Mouse (Mus musculus): ENCODE data around the gene Cpa4. TPM values are rescaled to one million over a fixed set of nuclear protein-coding genes. Genes with fewer than 3 reads are reported as not detected.

Cpa4 gene
- polyA plus RNA-seq, 1 experiment from 2014 or later: 0.14 TPM

GRCm38 (mm10) chr6:30617020-30617958, 49.1 kb downstream of the Cpa4 start:
- no peaks in the 10 kb centered on the region for H3K36me3 ChIP-seq (ENCODE audit: insufficient read depth)
- H3K9me3 ChIP-seq (ENCODE audit: low read depth, low read length): no peaks in the 10 kb centered on the region
- H3K4me2 ChIP-seq: peak overlapping the region; percentile 44
- DNase-seq (no peak), ATAC-seq (ENCODE audit: insufficient read depth) (0 out of 2 replicates have a peak, but pooled peaks have one; percentile 2)
- H3K4me1 ChIP-seq (ENCODE audit: insufficient read depth): peaks cover 27% of the 10 kb centered on the region
- 0 out of 2 replicates have a peak overlapping the region, but pooled peaks have one; percentile 3 for H3K4me3 ChIP-seq (ENCODE audit: low read depth, low read length)
- peak overlapping the region; percentile 24 for H3K9ac ChIP-seq
- WGBS: 14% methylated on average over 13 of the region's 13 CpGs
- H3K27ac ChIP-seq (ENCODE audit: low read depth): peak overlapping the region; percentile 33; the same call in 1 of the 2 replicates
- no peaks in the 10 kb centered on the region for H3K27me3 ChIP-seq (ENCODE audit: insufficient read depth, low read length)
- no peak for TF ChIP-seq CTCF (IDR thresholded peaks at IDR 0.05; ENCODE audit: low read depth)

GRCm38 (mm10) chr6:30617959-30618590, 49.9 kb downstream of the Cpa4 start:
- no peaks in the 10 kb centered on the region for H3K9me3 ChIP-seq (ENCODE audit: low read depth, low read length)
- H3K27me3 ChIP-seq (ENCODE audit: insufficient read depth, low read length): no peaks in the 10 kb centered on the region
- peak; percentile 40; the same call in 1 of the 2 replicates for TF ChIP-seq CTCF (IDR thresholded peaks at IDR 0.05; ENCODE audit: low read depth)
- 0 out of 2 replicates have a peak overlapping the region, but pooled peaks have one; percentile 27 for H3K9ac ChIP-seq
- H3K27ac ChIP-seq (ENCODE audit: low read depth): 0 out of 2 replicates have a peak overlapping the region, but pooled peaks have one; percentile 25
- ATAC-seq (ENCODE audit: insufficient read depth): peak; percentile 41
- H3K4me1 ChIP-seq (ENCODE audit: insufficient read depth): peaks cover 27% of the 10 kb centered on the region
- DNase-seq: peak; percentile 53
- H3K4me2 ChIP-seq: peak overlapping the region; percentile 44
- 0 out of 2 replicates have a peak overlapping the region, but pooled peaks have one; percentile 3 for H3K4me3 ChIP-seq (ENCODE audit: low read depth, low read length)
- WGBS: 13% methylated on average over 18 of the region's 18 CpGs
- no peaks in the 10 kb centered on the region for H3K36me3 ChIP-seq (ENCODE audit: insufficient read depth)

- H3K27me3 ChIP-seq (ENCODE audit: insufficient read depth, low read length): no peaks in the 10 kb centered on the region
- no peak overlapping the region for H3K9ac ChIP-seq
- 42% methylated on average over 6 of the region's 6 CpGs for WGBS
- H3K27ac ChIP-seq (ENCODE audit: low read depth): peak overlapping the region; percentile 33; the same call in 1 of the 2 replicates
- ATAC-seq (ENCODE audit: insufficient read depth): no peak
- TF ChIP-seq CTCF (IDR thresholded peaks at IDR 0.05; ENCODE audit: low read depth): no peak
- H3K4me1 ChIP-seq (ENCODE audit: insufficient read depth): peaks cover 27% of the 10 kb centered on the region
- H3K4me3 ChIP-seq (ENCODE audit: low read depth, low read length): no peak overlapping the region
- DNase-seq: no peak
- H3K9me3 ChIP-seq (ENCODE audit: low read depth, low read length): no peaks in the 10 kb centered on the region
- no peaks in the 10 kb centered on the region for H3K36me3 ChIP-seq (ENCODE audit: insufficient read depth)
- no peak overlapping the region for H3K4me2 ChIP-seq
These were observed 50.6 kb downstream of the Cpa4 start for GRCm38 (mm10) chr6:30618735-30619134.

- ATAC-seq (ENCODE audit: insufficient read depth): no peak
- no peak overlapping the region for H3K9ac ChIP-seq
- H3K4me3 ChIP-seq (ENCODE audit: low read depth, low read length): no peak overlapping the region
- H3K36me3 ChIP-seq (ENCODE audit: insufficient read depth): no peaks in the 10 kb centered on the region
- H3K27me3 ChIP-seq (ENCODE audit: insufficient read depth, low read length): no peaks in the 10 kb centered on the region
- no peak for DNase-seq
- H3K27ac ChIP-seq (ENCODE audit: low read depth): no peak overlapping the region
- H3K4me1 ChIP-seq (ENCODE audit: insufficient read depth): peaks cover 27% of the 10 kb centered on the region
- H3K4me2 ChIP-seq: no peak overlapping the region
- 82% methylated on average over 5 of the region's 5 CpGs for WGBS
- no peaks in the 10 kb centered on the region for H3K9me3 ChIP-seq (ENCODE audit: low read depth, low read length)
- no peak for TF ChIP-seq CTCF (IDR thresholded peaks at IDR 0.05; ENCODE audit: low read depth)
These were observed 51.4 kb downstream of the Cpa4 start for GRCm38 (mm10) chr6:30619606-30620005.

- no peak for DNase-seq
- Histone ChIP-seq H3K27me3 (ENCODE audit: insufficient read depth, low read length) (no peaks in the 10 kb centered on the region), H3K9me3 (ENCODE audit: low read depth, low read length) (no peaks in the 10 kb centered on the region), H3K4me1 (ENCODE audit: insufficient read depth) (peaks cover 27% of the 10 kb centered on the region), H3K36me3 (ENCODE audit: insufficient read depth) (no peaks in the 10 kb centered on the region), H3K27ac (ENCODE audit: low read depth) (peak overlapping the region; percentile 87; the same call in 1 of the 2 replicates), H3K4me3 (ENCODE audit: low read depth, low read length) (no peak overlapping the region), H3K4me2 (no peak overlapping the region), H3K9ac (no peak overlapping the region)
- TF ChIP-seq CTCF (IDR thresholded peaks at IDR 0.05; ENCODE audit: low read depth): no peak
- ATAC-seq (ENCODE audit: insufficient read depth): no peak
- 70% methylated on average over 4 of the region's 4 CpGs for WGBS
These were observed 52.4 kb downstream of the Cpa4 start for GRCm38 (mm10) chr6:30620591-30620990.

- Histone ChIP-seq H3K9ac (no peak overlapping the region), H3K9me3 (ENCODE audit: low read depth, low read length) (no peaks in the 10 kb centered on the region), H3K36me3 (ENCODE audit: insufficient read depth) (no peaks in the 10 kb centered on the region), H3K27ac (ENCODE audit: low read depth) (peak overlapping the region; percentile 87), H3K4me2 (no peak overlapping the region), H3K4me3 (ENCODE audit: low read depth, low read length) (no peak overlapping the region), H3K4me1 (ENCODE audit: insufficient read depth) (peaks cover 23% of the 10 kb centered on the region), H3K27me3 (ENCODE audit: insufficient read depth, low read length) (no peaks in the 10 kb centered on the region)
- WGBS: 82% methylated on average over 6 of the region's 6 CpGs
- DNase-seq (no peak), ATAC-seq (ENCODE audit: insufficient read depth) (no peak)
- no peak for TF ChIP-seq CTCF (IDR thresholded peaks at IDR 0.05; ENCODE audit: low read depth)
These were observed 52.8 kb downstream of the Cpa4 start for GRCm38 (mm10) chr6:30620994-30621393.

GRCm38 (mm10) chr6:30621986-30622389, 53.8 kb downstream of the Cpa4 start:
- H3K4me1 ChIP-seq (ENCODE audit: insufficient read depth): peaks cover 13% of the 10 kb centered on the region
- ATAC-seq (ENCODE audit: insufficient read depth) (peak; percentile 86), DNase-seq (peak; percentile 89)
- no peaks in the 10 kb centered on the region for H3K9me3 ChIP-seq (ENCODE audit: low read depth, low read length)
- no peak overlapping the region for H3K4me3 ChIP-seq (ENCODE audit: low read depth, low read length)
- 21% methylated on average over 4 of the region's 4 CpGs for WGBS
- H3K36me3 ChIP-seq (ENCODE audit: insufficient read depth): no peaks in the 10 kb centered on the region
- no peaks in the 10 kb centered on the region for H3K27me3 ChIP-seq (ENCODE audit: insufficient read depth, low read length)
- H3K4me2 ChIP-seq: no peak overlapping the region
- TF ChIP-seq CTCF (IDR thresholded peaks at IDR 0.05; ENCODE audit: low read depth): no peak
- peak overlapping the region; percentile 48; the same call in 1 of the 2 replicates for H3K27ac ChIP-seq (ENCODE audit: low read depth)
- H3K9ac ChIP-seq: no peak overlapping the region

All from lung, embryonic 14.5 days (tissue).